Mouse (Mus musculus) heart, embryonic 15.5 days (tissue): Measurements from ENCODE around the gene Mindy4b-ps. TPM values are rescaled to one million over a fixed set of nuclear protein-coding genes. Genes with fewer than 3 reads are reported as not detected.

ENCODE experiments used
- polyA plus RNA-seq: library from polyadenylated mRNA; unstranded; fragments of >200 nt; fragmentation: Nextera tagmentation; extraction: Ambion mirVana; gene quantifications from 2 replicates; pipeline ENCODE4 v1.2.1, GENCODE M21; 2015

Gene Mindy4b-ps
- polyA plus RNA-seq, 1 experiment from 2014 or later: 0.73 TPM

Other genes starting within 250 kb of the Mindy4b-ps start
- 15.4 and 18.8 TPM in 2 replicates for gene Selenot, start 245.7 kb downstream of the Mindy4b-ps start, polyA plus RNA-seq
- 0.08 TPM in 1 of 2 replicates, not detected in the other for gene Erich6, start 185.1 kb downstream of the Mindy4b-ps start, polyA plus RNA-seq
- gene Siah2, start 129.9 kb downstream of the Mindy4b-ps start, polyA plus RNA-seq: 4.7 and 5.7 TPM in 2 replicates
- 0.15 and 1.3 TPM in 2 replicates for gene Clrn1, start 63.0 kb upstream of the Mindy4b-ps start, polyA plus RNA-seq
- 2.6 and 2.8 TPM in 2 replicates for gene Med12l, start 183.5 kb upstream of the Mindy4b-ps start, polyA plus RNA-seq